Mouse (Mus musculus) liver, embryonic 16.5 days (tissue): ENCODE data around the gene Fam3b. TPM values are rescaled to one million over a fixed set of nuclear protein-coding genes. Genes with fewer than 3 reads are reported as not detected.

ENCODE experiments used
- ATAC-seq: fragments of 200-750 bp; cut with Nextera tagmentation; 2 replicates; pipeline ENCODE4 v1.8.0; 2017; ENCODE audit warnings: low read depth, mild to moderate bottlenecking, moderate number of reproducible peaks, moderate library complexity
- H3K27ac ChIP-seq: fragments of 300-500 bp; sonication (generic); 2 replicates; pipeline ENCODE4 v1.5.1; 2014; ENCODE audit warnings: mild to moderate bottlenecking, low read length
- H3K27me3 ChIP-seq: fragments of 300-500 bp; sonication (generic); 2 replicates; pipeline ENCODE4 v1.6.1; 2014; ENCODE audit warnings: low read depth, low read length, mixed read lengths; ENCODE audit not compliant: control insufficient read depth, insufficient read depth
- H3K36me3 ChIP-seq: fragments of 300-500 bp; sonication (generic); 2 replicates; pipeline ENCODE4 v1.6.1; 2014; ENCODE audit warnings: mild to moderate bottlenecking; ENCODE audit not compliant: control insufficient read depth, insufficient read depth
- H3K4me1 ChIP-seq: fragments of 300-500 bp; sonication (generic); 2 replicates; pipeline ENCODE4 v1.6.1; 2014; ENCODE audit warnings: low read depth, low read length, mixed read lengths; ENCODE audit not compliant: control insufficient read depth
- H3K4me2 ChIP-seq: fragments of 300-500 bp; sonication (generic); 2 replicates; pipeline ENCODE4 v1.6.1; 2014; ENCODE audit warnings: low read depth, low read length, mixed read lengths
- H3K4me3 ChIP-seq: fragments of 300-500 bp; sonication (generic); 2 replicates; pipeline ENCODE4 v1.5.1; 2014; ENCODE audit warnings: low read depth, mild to moderate bottlenecking, low read length
- H3K9ac ChIP-seq: fragments of 300-500 bp; sonication (generic); 2 replicates; pipeline ENCODE4 v1.6.1; 2014; ENCODE audit warnings: low read depth, low read length
- H3K9me3 ChIP-seq: fragments of 300-500 bp; sonication (generic); replicated peaks from 2 replicates; pipeline ENCODE4 v1.6.1; 2016; ENCODE audit warnings: low read length; ENCODE audit not compliant: control insufficient read depth
- WGBS: fragments of 180-500 bp; shearing (Covaris S2); extraction: QIAGEN DNeasy Blood & Tissue Kit; methylation state at CpG from one replicate; pipeline ENCODE4 v1.1.7; 2014; ENCODE audit not compliant: insufficient replicate concordance; 5-methylcytosine and 5-hydroxymethylcytosine counted together
- polyA plus RNA-seq: library from polyadenylated mRNA; unstranded; fragments of >200 nt; fragmentation: Nextera tagmentation; extraction: Ambion mirVana; gene quantifications from 2 replicates; pipeline ENCODE4 v1.2.1, GENCODE M21; 2015

The Fam3b gene
- not detected in 2 replicates for polyA plus RNA-seq

GRCm38 (mm10) chr16:97514099-97514940 is at the start of gene Fam3b:
Gene Fam3b, minus strand, starts transcription at chr16:97514816.
- no peaks in the 10 kb centered on the region for H3K9me3 ChIP-seq
- H3K9ac ChIP-seq = no peak within 1 kb of the TSS
- H3K4me1 ChIP-seq = no peaks in the 10 kb centered on the region
- WGBS = 50% methylated on average over 4 of the region's 4 CpGs
- no peak within 1 kb of the TSS for H3K4me3 ChIP-seq
- H3K27me3 ChIP-seq = no peaks in the 10 kb centered on the region
- no peak for ATAC-seq
- H3K27ac ChIP-seq = no peak within 1 kb of the TSS
- H3K36me3 ChIP-seq = no peaks in the 10 kb centered on the region
- no peak within 1 kb of the TSS for H3K4me2 ChIP-seq

GRCm38 (mm10) chr16:97544340-97544739 is 29.7 kb upstream of the Fam3b start:
- 64% methylated on average over 4 of the region's 4 CpGs for WGBS

DNA sequence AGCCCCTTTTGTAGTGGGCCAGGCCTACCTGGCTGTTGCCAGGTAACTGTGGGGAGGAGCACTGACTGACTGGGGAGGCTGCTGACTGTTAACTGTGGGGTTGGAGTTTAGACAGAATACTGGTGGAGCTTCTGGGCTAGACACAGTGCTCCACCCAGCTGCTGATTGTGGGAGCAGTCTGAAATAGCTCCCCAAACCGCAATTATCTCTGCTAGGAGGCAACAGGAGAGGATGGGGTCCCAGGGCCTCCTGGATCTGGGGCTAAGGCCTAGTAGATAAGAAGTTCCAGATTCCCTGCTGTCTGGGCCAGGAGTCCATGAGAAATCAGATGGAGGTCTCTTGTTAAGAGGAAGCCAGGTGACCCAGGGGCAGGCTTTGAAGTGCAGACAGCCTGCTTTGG is 22.2 kb upstream of the Fam3b start:
- Histone ChIP-seq H3K4me3 (no peak overlapping the region), H3K4me2 (no peak overlapping the region), H3K4me1 (peaks cover 2% of the 10 kb centered on the region), H3K9ac (no peak overlapping the region), H3K36me3 (no peaks in the 10 kb centered on the region), H3K27ac (no peak overlapping the region), H3K9me3 (no peaks in the 10 kb centered on the region), H3K27me3 (no peaks in the 10 kb centered on the region)
- ATAC-seq = no peak
- WGBS = 17% methylated on average over 1 of the region's 1 CpGs

More at GRCm38 (mm10) chr16:97544340-97544739, 29.7 kb upstream of the Fam3b start:
- Histone ChIP-seq H3K4me2 (no peak overlapping the region), H3K4me1 (no peaks in the 10 kb centered on the region), H3K27me3 (no peaks in the 10 kb centered on the region), H3K36me3 (no peaks in the 10 kb centered on the region), H3K9me3 (no peaks in the 10 kb centered on the region), H3K4me3 (no peak overlapping the region), H3K27ac (no peak overlapping the region), H3K9ac (no peak overlapping the region)
- no peak for ATAC-seq

DNA sequence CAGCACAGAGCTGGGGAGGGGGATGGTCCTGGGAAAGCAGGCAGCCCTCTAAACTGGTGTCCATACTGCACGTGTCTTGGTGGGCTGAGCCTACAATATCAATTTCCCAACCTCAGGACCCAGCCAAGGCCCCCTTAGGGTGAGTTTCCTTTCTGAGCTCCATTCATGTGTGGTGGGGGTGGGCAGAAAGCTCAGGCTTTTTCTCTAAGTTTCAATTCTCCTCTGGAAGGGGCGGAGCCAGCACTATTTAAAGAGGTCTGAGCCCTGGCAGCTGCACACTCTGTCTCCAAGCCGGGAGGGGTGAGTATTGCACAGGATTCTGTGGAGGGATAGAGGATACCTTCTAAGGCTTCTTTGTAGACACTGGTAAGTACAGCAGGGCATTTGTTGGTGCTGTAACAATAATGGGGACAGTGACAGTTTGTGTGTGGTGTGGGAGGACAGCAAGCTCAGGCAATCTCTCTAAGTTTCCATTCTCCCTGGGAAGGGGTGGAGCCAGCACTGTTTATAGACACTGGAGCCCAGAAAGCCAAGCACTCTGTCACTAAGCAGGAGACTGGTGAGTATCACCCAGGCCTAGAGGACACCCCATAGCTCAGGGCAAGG is 21.3 kb upstream of the Fam3b start:
- Histone ChIP-seq H3K27ac (peak overlapping the region; percentile 85), H3K36me3 (no peaks in the 10 kb centered on the region), H3K9me3 (no peaks in the 10 kb centered on the region), H3K4me1 (peaks cover 2% of the 10 kb centered on the region), H3K27me3 (no peaks in the 10 kb centered on the region), H3K4me3 (peak overlapping the region; percentile 28), H3K4me2 (peak overlapping the region; percentile 22), H3K9ac (peak overlapping the region; percentile 28; the same call in 1 of the 2 replicates)
- ATAC-seq = peak; percentile 56
- 7% methylated on average over 3 of the region's 3 CpGs for WGBS

GRCm38 (mm10) chr16:97534876-97535461 is 20.4 kb upstream of the Fam3b start:
- H3K4me1 ChIP-seq = peaks cover 2% of the 10 kb centered on the region
- no peaks in the 10 kb centered on the region for H3K36me3 ChIP-seq
- no peaks in the 10 kb centered on the region for H3K9me3 ChIP-seq
- H3K9ac ChIP-seq = no peak overlapping the region
- H3K4me3 ChIP-seq = peak overlapping the region; percentile 32
- ATAC-seq = peak; percentile 72
- 20% methylated on average over 5 of the region's 5 CpGs for WGBS
- peak overlapping the region; percentile 85 for H3K27ac ChIP-seq
- H3K4me2 ChIP-seq = peak overlapping the region; percentile 22
- no peaks in the 10 kb centered on the region for H3K27me3 ChIP-seq

DNA sequence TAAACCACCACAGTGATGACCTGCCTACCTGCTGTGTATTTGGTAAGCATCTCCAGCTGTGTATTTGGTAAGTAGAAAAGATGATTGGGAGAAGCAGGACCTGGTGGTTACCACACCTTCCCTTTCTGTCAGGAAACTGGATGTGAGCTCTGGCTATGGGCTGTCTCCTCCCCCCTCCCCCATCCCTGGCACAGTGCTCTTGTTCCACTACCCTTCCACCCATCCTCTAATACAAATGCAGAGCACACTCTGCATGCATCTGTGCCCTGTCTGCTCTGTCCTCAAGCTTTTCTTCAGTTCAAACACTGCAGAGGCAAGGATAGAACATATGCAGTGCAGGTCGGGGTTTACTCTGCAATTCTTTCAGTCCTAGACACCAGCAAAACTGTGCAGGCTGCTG is 19.8 kb upstream of the Fam3b start:
- Histone ChIP-seq H3K27ac (peak overlapping the region; percentile 39), H3K9ac (no peak overlapping the region), H3K4me3 (peak overlapping the region; percentile 32), H3K4me1 (peaks cover 2% of the 10 kb centered on the region), H3K9me3 (no peaks in the 10 kb centered on the region), H3K27me3 (no peaks in the 10 kb centered on the region), H3K4me2 (peak overlapping the region; percentile 22), H3K36me3 (no peaks in the 10 kb centered on the region)
- WGBS = 36% methylated on average over 1 of the region's 1 CpGs
- ATAC-seq = no peak

DNA sequence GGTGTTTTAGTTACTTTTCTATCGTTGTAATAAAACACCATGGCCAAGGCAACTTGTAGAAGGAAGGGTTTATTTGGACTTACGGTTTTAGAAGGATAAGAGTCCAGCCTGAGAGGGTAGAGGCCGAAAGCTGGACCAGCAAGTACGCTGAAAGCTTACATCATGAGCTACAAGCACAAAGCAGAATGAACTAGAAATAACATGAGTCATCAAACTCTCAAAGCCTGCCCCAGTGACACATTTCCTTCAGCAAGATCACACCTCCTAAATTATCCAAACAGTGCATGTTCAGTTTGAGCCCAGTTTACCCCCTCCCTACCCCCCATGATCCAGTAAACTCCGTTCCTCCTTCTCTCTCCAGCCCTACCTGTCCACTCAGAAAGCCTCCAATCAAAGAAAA is 19.1 kb upstream of the Fam3b start:
- no peak overlapping the region for H3K9ac ChIP-seq
- H3K9me3 ChIP-seq = no peaks in the 10 kb centered on the region
- ATAC-seq = no peak
- H3K4me1 ChIP-seq = peaks cover 2% of the 10 kb centered on the region
- no peak overlapping the region for H3K4me2 ChIP-seq
- WGBS = 65% methylated on average over 5 of the region's 5 CpGs
- H3K36me3 ChIP-seq = no peaks in the 10 kb centered on the region
- no peak overlapping the region for H3K27ac ChIP-seq
- no peaks in the 10 kb centered on the region for H3K27me3 ChIP-seq
- H3K4me3 ChIP-seq = no peak overlapping the region

- Histone ChIP-seq H3K9me3 (no peaks in the 10 kb centered on the region), H3K36me3 (no peaks in the 10 kb centered on the region), H3K27me3 (no peaks in the 10 kb centered on the region), H3K4me3 (no peak overlapping the region), H3K27ac (no peak overlapping the region), H3K4me1 (peaks cover 2% of the 10 kb centered on the region), H3K9ac (no peak overlapping the region), H3K4me2 (no peak overlapping the region)
- ATAC-seq = no peak
- 67% methylated on average over 1 of the region's 1 CpGs for WGBS
Observed at GRCm38 (mm10) chr16:97533126-97533525, 18.5 kb upstream of the Fam3b start.

DNA sequence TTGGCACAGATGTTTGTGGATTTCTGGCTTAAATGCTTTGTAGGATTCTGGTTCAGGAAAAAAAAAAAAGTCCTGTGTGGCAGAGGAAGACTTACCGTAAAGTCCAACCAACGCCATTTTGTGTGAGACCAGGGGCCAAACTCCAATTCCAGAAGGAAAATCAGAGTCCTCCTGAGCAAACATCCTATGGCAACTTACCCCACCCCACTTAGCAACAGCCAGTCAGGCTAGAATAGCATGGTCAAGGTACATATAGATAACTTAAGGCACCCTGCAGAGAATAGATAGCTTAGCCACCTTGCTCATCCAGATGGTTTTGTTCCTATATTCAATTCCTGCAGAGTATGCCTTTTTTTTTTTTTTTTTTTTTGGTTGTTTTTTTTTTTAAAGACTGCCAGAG is 14.6 kb upstream of the Fam3b start:
- no peak overlapping the region for H3K4me3 ChIP-seq
- no peaks in the 10 kb centered on the region for H3K36me3 ChIP-seq
- WGBS = 77% methylated on average over 2 of the region's 2 CpGs
- peaks cover 1% of the 10 kb centered on the region; the same call in 1 of the 2 replicates for H3K4me1 ChIP-seq
- no peak overlapping the region for H3K4me2 ChIP-seq
- H3K9ac ChIP-seq = no peak overlapping the region
- ATAC-seq = no peak
- no peaks in the 10 kb centered on the region for H3K27me3 ChIP-seq
- no peaks in the 10 kb centered on the region for H3K9me3 ChIP-seq
- no peak overlapping the region for H3K27ac ChIP-seq
